25 mouse cellular contexts compared by ENCODE assay signal in the genomic region with DNA sequence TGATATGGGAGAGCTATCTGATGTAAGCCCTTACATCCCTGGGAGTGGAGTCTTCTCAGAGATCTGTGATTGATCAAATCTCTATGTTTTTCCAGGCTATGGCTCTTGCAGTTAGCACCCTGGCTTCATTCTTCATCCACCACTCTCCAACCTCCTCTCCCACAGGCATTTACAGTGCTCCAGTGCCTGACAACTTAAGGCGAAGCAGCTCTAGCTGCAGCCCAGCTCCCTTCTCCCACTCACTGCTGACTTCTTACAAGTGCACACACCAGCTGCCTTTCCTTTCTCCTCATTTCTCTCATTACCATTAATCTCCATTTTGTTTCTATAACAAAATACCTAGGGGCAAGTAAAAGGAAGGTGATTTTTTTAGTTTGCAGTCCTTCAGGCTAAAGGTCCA.
DNase-seq lines count a peak whose midpoint lies in the region; ATAC-seq and TF ChIP-seq lines count a peak whose summit lies in the region.
"Had no signal": no experiment of that assay in that cellular context is flagged by ENCODE, and none has a peak within 500 bp of the region (broad histone marks: within the 10 kb centered on the region; RNA-seq: fewer than 3 reads in every experiment).

No protein-coding gene starts in this region.

- no peak for ATAC-seq in megakaryocyte-erythroid progenitor cell, adult 5-6 weeks (replicated peaks; ENCODE audit: low FRiP score, low TSS enrichment, poor library complexity, severe bottlenecking)
- ATAC-seq: forebrain, embryonic 13.5 days; hindbrain, embryonic 16.5 days; liver, embryonic 12.5 days; liver, postnatal 0 days had no signal

- peaks cover 7% of the 10 kb centered on the region for H3K27me3 ChIP-seq in embryonic facial prominence, embryonic 10.5 days (replicated peaks; ENCODE audit: low read depth, poor library complexity, severe bottlenecking)
- H3K27me3 ChIP-seq: forebrain, embryonic 13.5 days; liver, embryonic 12.5 days; midbrain, embryonic 12.5 days; neural tube, embryonic 13.5 days had no signal

- peak overlapping the region; percentile 48; the same call in 1 of the 2 replicates for H3K27ac ChIP-seq in layer of hippocampus, adult 2 months
- H3K27ac ChIP-seq in embryonic facial prominence, embryonic 10.5 days (replicated peaks), result no peak overlapping the region
- H3K27ac ChIP-seq: forebrain, embryonic 13.5 days; heart, embryonic 15.5 days; kidney, embryonic 15.5 days; liver, embryonic 12.5 days; midbrain, embryonic 12.5 days; neural tube, embryonic 13.5 days had no signal

- no peak overlapping the region for H3K4me3 ChIP-seq in layer of hippocampus, adult 2 months
- no peak overlapping the region for H3K4me3 ChIP-seq in embryonic facial prominence, embryonic 10.5 days
- H3K4me3 ChIP-seq: forebrain, embryonic 13.5 days; heart, embryonic 15.5 days; kidney, embryonic 15.5 days; liver, embryonic 12.5 days; midbrain, embryonic 12.5 days; neural tube, embryonic 13.5 days had no signal

- peaks cover 3% of the 10 kb centered on the region; the same call in 1 of the 2 replicates for H3K4me1 ChIP-seq in embryonic facial prominence, embryonic 10.5 days
- H3K4me1 ChIP-seq: heart, embryonic 15.5 days; kidney, embryonic 15.5 days; liver, embryonic 12.5 days; midbrain, embryonic 12.5 days had no signal

- no peaks in the 10 kb centered on the region for H3K36me3 ChIP-seq in embryonic facial prominence, embryonic 10.5 days (replicated peaks)
- H3K36me3 ChIP-seq: heart, embryonic 15.5 days; kidney, embryonic 15.5 days; liver, embryonic 12.5 days; midbrain, embryonic 12.5 days; neural tube, embryonic 13.5 days had no signal

- intact Hi-C loops in left cerebral cortex, postnatal 25 days (cut with DNase I), result no loop called here

- 80% methylated on average over 1 of the region's 1 CpGs for WGBS in embryonic facial prominence, embryonic 10.5 days

- peak in 1 of 2 experiments; percentile 8 for DNase-seq in layer of hippocampus, adult 2 months (ENCODE audit: low spot score in 2 of 2)
- no peak for DNase-seq in layer of hippocampus, postnatal 10 days (ENCODE audit: low spot score in 2 of 2)
- peak; percentile 17 to 83 for DNase-seq in left cerebral cortex, postnatal 25 days (ENCODE audit: low spot score in 2 of 2)
- DNase-seq in left cerebral cortex, adult 11 months (ENCODE audit: low spot score), result no peak
- DNase-seq in brain, adult 2 months (ENCODE audit: low read depth, low spot score), result peak; percentile 76
- peak; percentile 5 for DNase-seq in embryonic facial prominence, embryonic 10.5 days (ENCODE audit: low spot score)
- DNase-seq: adrenal gland, postnatal 25 days; B cell, adult 2 months; cerebellum, adult 2 months; cerebellum, postnatal 25 days; gastrocnemius, postnatal 36 days; kidney, adult 18-20 months; kidney, postnatal 25 days; liver, postnatal 0 days; lung, postnatal 36 days; spleen, adult 18-20 months; thymus, postnatal 4 days had no signal

- no peak for TF ChIP-seq CTCF in layer of hippocampus, adult 2 months (conservative IDR thresholded peaks at IDR 0.05)

- H3K9me3 ChIP-seq in embryonic facial prominence, embryonic 10.5 days, result peaks cover 5% of the 10 kb centered on the region; the same call in 1 of the 2 replicates
- H3K9me3 ChIP-seq: heart, embryonic 15.5 days; kidney, embryonic 15.5 days; neural tube, embryonic 13.5 days had no signal

Comparison
In these comparisons a context has a peak if more than half of its experiments do, and no peak if none do; other contexts are left out.
1. DNase-seq: peak in left cerebral cortex, postnatal 25 days (2 of 2), brain, adult 2 months (single experiment) and embryonic facial prominence, embryonic 10.5 days (single experiment); none in layer of hippocampus, postnatal 10 days (0 of 2) and left cerebral cortex, adult 11 months (single experiment).